Mouse (Mus musculus) heart, postnatal 0 days (tissue): Measurements from ENCODE around the gene R3hdm1. TPM values are rescaled to one million over a fixed set of nuclear protein-coding genes. Genes with fewer than 3 reads are reported as not detected.

ENCODE experiments used
- ATAC-seq: fragments of 200-750 bp; cut with Nextera tagmentation; 2 replicates; pipeline ENCODE4 v1.8.0; 2017; ENCODE audit warnings: low read depth, moderate number of reproducible peaks, moderate library complexity; ENCODE audit not compliant: insufficient read depth
- DNase-seq: peaks from one replicate; pipeline ENCODE4 v3.0.0-alpha.2; 2016; ENCODE audit warnings: low spot score
- H3K27ac ChIP-seq: fragments of 300-500 bp; sonication (generic); 2 replicates; pipeline ENCODE4 v1.5.1; 2014; ENCODE audit warnings: low read depth, mild to moderate bottlenecking
- H3K27me3 ChIP-seq: fragments of 300-500 bp; sonication (generic); 2 replicates; pipeline ENCODE4 v1.6.1; 2014; ENCODE audit warnings: low read length, mixed read lengths; ENCODE audit not compliant: control insufficient read depth, insufficient read depth
- H3K36me3 ChIP-seq: fragments of 300-500 bp; sonication (generic); replicated peaks from 2 replicates; pipeline ENCODE4 v1.6.1; 2014; ENCODE audit warnings: low read length, mixed read lengths; ENCODE audit not compliant: control insufficient read depth, insufficient read depth
- H3K4me1 ChIP-seq: fragments of 300-500 bp; sonication (generic); 2 replicates; pipeline ENCODE4 v1.6.1; 2014; ENCODE audit warnings: antibody characterized with exemption; ENCODE audit not compliant: control insufficient read depth, insufficient read depth
- H3K4me2 ChIP-seq: fragments of 300-500 bp; sonication (generic); 2 replicates; pipeline ENCODE4 v1.6.1; 2014; ENCODE audit warnings: low read depth, mild to moderate bottlenecking, low read length, moderate library complexity
- H3K4me3 ChIP-seq: fragments of 300-500 bp; sonication (generic); 2 replicates; pipeline ENCODE4 v1.5.1; 2014; ENCODE audit warnings: low read depth, low read length
- H3K9ac ChIP-seq: fragments of 300-500 bp; sonication (generic); replicated peaks from 2 replicates; pipeline ENCODE4 v1.6.1; 2014; ENCODE audit warnings: low read depth, low read length, mixed read lengths
- H3K9me3 ChIP-seq: fragments of 300-500 bp; sonication (generic); replicated peaks from 2 replicates; pipeline ENCODE4 v1.6.1; 2016; ENCODE audit warnings: low read length; ENCODE audit not compliant: control insufficient read depth
- CTCF ChIP-seq: IDR thresholded peaks from 2 replicates; pipeline ENCODE4 v1.5.1; 2016; ENCODE audit warnings: antibody characterized with exemption, control low read depth, low read depth
- EP300 ChIP-seq: IDR thresholded peaks from 2 replicates; pipeline ENCODE4 v1.6.1; 2016; ENCODE audit warnings: antibody characterized with exemption, low read depth
- WGBS: fragments of 180-500 bp; shearing (Covaris S2); extraction: QIAGEN DNeasy Blood & Tissue Kit; methylation state at CpG from one replicate; pipeline ENCODE4 v1.1.7; 2014; 5-methylcytosine and 5-hydroxymethylcytosine counted together
- microRNA counts: library from miRNA; unstranded; fragments of <30 nt; microRNA quantifications from one replicate; lab custom pipeline; 2015
- microRNA-seq: library from miRNA; unstranded; fragments of <30 nt; microRNA quantifications from one replicate; pipeline ENCODE4, GENCODE M21; 2016
- polyA plus RNA-seq: library from polyadenylated mRNA; unstranded; fragments of >200 nt; fragmentation: Nextera tagmentation; extraction: Ambion mirVana; gene quantifications from 2 replicates; pipeline ENCODE4 v1.2.1, GENCODE M21; 2015
- total RNA-seq: library from RNA; depleted of rRNA; stranded (reverse); fragments of >200 nt; gene quantifications from 2 replicates; pipeline ENCODE4 v1.2.3, GENCODE M21; 2014; ENCODE audit warnings: low replicate concordance; rRNA removed

The R3hdm1 gene
- total and polyA plus RNA-seq, 2 experiments from 2014 or later = 34.9 to 44.4 TPM

- Histone ChIP-seq H3K27ac (no peak overlapping the region), H3K27me3 (no peaks in the 10 kb centered on the region), H3K4me2 (no peak overlapping the region), H3K9ac (no peak overlapping the region), H3K9me3 (no peaks in the 10 kb centered on the region), H3K4me1 (no peaks in the 10 kb centered on the region), H3K4me3 (no peak overlapping the region), H3K36me3 (peaks cover 65% of the 10 kb centered on the region)
- TF ChIP-seq EP300 = no peak
- no peak for DNase-seq
- 92% methylated on average over 3 of the region's 3 CpGs for WGBS
- ATAC-seq = no peak
Measured at GRCm38 (mm10) chr1:128278563-128278962, 175.5 kb downstream of the R3hdm1 start.

DNA sequence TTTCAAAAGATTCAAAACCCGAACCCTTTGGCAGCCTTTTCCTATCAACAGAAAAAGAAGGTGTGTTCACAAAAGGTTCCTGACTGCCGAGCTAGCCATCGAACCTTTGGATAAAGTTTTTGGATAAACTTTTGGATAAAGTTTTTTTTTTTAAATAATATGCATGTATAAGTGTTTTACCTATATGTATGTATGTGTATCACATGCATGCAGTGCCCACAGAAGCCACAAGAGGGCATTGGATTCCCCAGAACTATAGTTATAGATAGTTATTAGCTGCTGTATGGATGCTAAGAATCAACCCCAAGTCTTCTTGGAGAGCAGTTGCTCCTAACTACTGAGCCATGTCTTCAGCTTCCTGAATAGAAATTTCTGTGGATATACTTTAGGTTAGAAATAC lies 178.7 kb downstream of the R3hdm1 start:
- ATAC-seq = no peak
- peaks cover 35% of the 10 kb centered on the region for H3K36me3 ChIP-seq
- WGBS = 96% methylated on average over 3 of the region's 3 CpGs

DNA sequence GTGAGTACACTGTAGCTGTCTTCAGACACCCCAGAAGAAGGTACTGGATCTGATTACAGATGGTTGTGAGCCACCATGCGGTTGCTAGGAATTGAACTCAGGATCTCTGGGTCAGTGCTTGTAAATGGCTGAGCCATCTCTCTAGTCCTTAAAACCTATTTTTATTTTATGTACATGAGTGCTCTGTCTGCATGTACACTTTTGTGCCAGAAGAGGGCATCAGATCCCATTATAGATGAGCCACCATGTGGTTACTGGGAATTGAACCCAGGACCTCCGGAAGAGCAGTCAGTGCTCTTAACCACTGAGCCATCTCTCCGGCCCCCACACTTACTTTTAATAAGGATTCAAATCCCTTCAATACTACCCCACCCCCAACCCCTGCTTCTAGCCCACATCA lies 179.8 kb downstream of the R3hdm1 start:
- Histone ChIP-seq H3K9me3 (no peaks in the 10 kb centered on the region), H3K27me3 (no peaks in the 10 kb centered on the region), H3K27ac (no peak overlapping the region), H3K9ac (no peak overlapping the region), H3K36me3 (peaks cover 24% of the 10 kb centered on the region), H3K4me2 (no peak overlapping the region), H3K4me3 (no peak overlapping the region), H3K4me1 (no peaks in the 10 kb centered on the region)
- ATAC-seq = no peak
- TF ChIP-seq CTCF (no peak), EP300 (no peak)
- DNase-seq = no peak
- WGBS = 96% methylated on average over 3 of the region's 3 CpGs

More for the DNA sequence above, 178.7 kb downstream of the R3hdm1 start:
- H3K9me3 ChIP-seq = no peaks in the 10 kb centered on the region
- DNase-seq = no peak
- H3K9ac ChIP-seq = no peak overlapping the region
- H3K4me2 ChIP-seq = no peak overlapping the region
- H3K27me3 ChIP-seq = no peaks in the 10 kb centered on the region
- H3K4me3 ChIP-seq = no peak overlapping the region
- no peaks in the 10 kb centered on the region for H3K4me1 ChIP-seq
- no peak overlapping the region for H3K27ac ChIP-seq
- TF ChIP-seq EP300 (no peak), CTCF (no peak)

DNA sequence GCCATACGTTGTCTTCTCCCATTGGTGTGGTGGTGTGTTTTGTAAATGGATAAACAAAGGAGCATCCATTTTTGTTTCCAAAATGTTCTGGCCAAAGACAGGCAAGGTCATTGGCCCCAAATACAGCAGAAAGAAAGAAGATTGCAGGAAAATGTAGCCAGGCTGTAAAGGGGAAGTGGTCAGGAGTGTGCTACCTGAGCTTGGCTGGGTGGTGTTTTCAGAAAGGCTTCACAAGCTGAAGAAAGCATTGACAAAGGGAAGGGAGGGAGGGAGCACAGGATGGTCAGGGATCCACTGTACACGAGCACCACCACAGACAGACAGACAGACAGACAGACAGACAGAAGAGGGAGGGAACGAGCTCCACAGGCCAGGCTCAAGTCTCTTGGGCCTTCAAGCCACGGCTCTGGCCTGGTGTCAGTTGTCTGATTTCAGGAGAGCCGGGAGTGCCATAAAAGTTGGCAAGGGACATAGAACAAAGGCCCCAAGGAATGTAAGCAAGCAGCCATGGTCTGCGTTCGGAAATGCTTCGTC lies 181.1 kb downstream of the R3hdm1 start:
- no peak overlapping the region for H3K27ac ChIP-seq
- no peak for ATAC-seq
- H3K4me3 ChIP-seq = no peak overlapping the region
- no peak overlapping the region for H3K4me2 ChIP-seq
- H3K27me3 ChIP-seq = no peaks in the 10 kb centered on the region
- 70% methylated on average over 8 of the region's 8 CpGs for WGBS
- peaks cover 11% of the 10 kb centered on the region; the same call in 1 of the 2 replicates for H3K36me3 ChIP-seq
- TF ChIP-seq CTCF = no peak
- TF ChIP-seq EP300 = no peak
- no peak for DNase-seq
- no peaks in the 10 kb centered on the region for H3K9me3 ChIP-seq
- no peak overlapping the region for H3K9ac ChIP-seq
- no peaks in the 10 kb centered on the region for H3K4me1 ChIP-seq

- Histone ChIP-seq H3K9ac (no peak overlapping the region), H3K4me2 (no peak overlapping the region), H3K36me3 (0 out of 2 replicates have a peak, but pooled peaks cover 2% of the 10 kb centered on the region), H3K4me1 (no peaks in the 10 kb centered on the region), H3K27me3 (no peaks in the 10 kb centered on the region), H3K9me3 (no peaks in the 10 kb centered on the region), H3K27ac (no peak overlapping the region), H3K4me3 (no peak overlapping the region)
- WGBS = 62% methylated on average over 9 of the region's 9 CpGs
- no peak for ATAC-seq
- DNase-seq = no peak
- TF ChIP-seq EP300 = no peak
- TF ChIP-seq CTCF = no peak
Measured at GRCm38 (mm10) chr1:128285136-128285535, 182.0 kb downstream of the R3hdm1 start.

MicroRNAs within 50 kb of the gene (microRNA counts, 519-probe panel; counts per million panel counts)
- 3,711 counts per million, percentile 45 among the panel's probes with 10 or more counts for microRNA mmu-miR-128 (lab: Ali Mortazavi, UCI)

Small RNA genes within 50 kb of the gene (microRNA-seq; reads per million reads assigned to microRNA genes)
- gene Mir128-1 = 118 reads per million, percentile 59 among the genes with 10 or more reads in this experiment

Other genes with a start within 250 kb of the R3hdm1 start
- 0.04 TPM in 1 of 2 replicates, not detected in the other for gene Map3k19, start 248.3 kb upstream of the R3hdm1 start, total RNA-seq
- 0.04 TPM in 1 of 2 replicates, not detected in the other for gene Map3k19, start 248.3 kb upstream of the R3hdm1 start, polyA plus RNA-seq
- 39.8 and 43.9 TPM in 2 replicates for gene Rab3gap1, start 234.5 kb upstream of the R3hdm1 start, total RNA-seq
- gene Rab3gap1, start 234.5 kb upstream of the R3hdm1 start, polyA plus RNA-seq = 21.4 and 22.7 TPM in 2 replicates
- 2.1 and 28.1 TPM in 2 replicates for gene Zranb3, start 254 bp upstream of the R3hdm1 start, total RNA-seq
- 1.9 and 2.4 TPM in 2 replicates for gene Zranb3, start 254 bp upstream of the R3hdm1 start, polyA plus RNA-seq
- gene Ubxn4, start 140.7 kb downstream of the R3hdm1 start, total RNA-seq = 22.0 and 71.2 TPM in 2 replicates
- gene Ubxn4, start 140.7 kb downstream of the R3hdm1 start, polyA plus RNA-seq = 56.1 and 59.8 TPM in 2 replicates
- 0.04 and 0.11 TPM in 2 replicates for gene Lct, start 225.0 kb downstream of the R3hdm1 start, total RNA-seq
- gene Lct, start 225.0 kb downstream of the R3hdm1 start, polyA plus RNA-seq = 0.04 and 0.08 TPM in 2 replicates